Mouse (Mus musculus): ENCODE measurements around the gene B130006D01Rik.

The B130006D01Rik gene

GRCm38 (mm10) chr11:95773264-95773663 lies 49.9 kb downstream of the B130006D01Rik start:
- no peak for DNase-seq

Measured in thymus, postnatal 25 days (tissue).